ENCODE assay signal across 23 mouse cellular contexts in genomic region chr2:136620309-136620708, GRCm38 (mm10).
"Had no signal": no experiment of that assay in that cellular context is flagged by ENCODE, and none has a peak within 500 bp of the region (broad histone marks: within the 10 kb centered on the region; RNA-seq: fewer than 3 reads in every experiment).

No protein-coding gene starts in this region.

- H3K4me2 ChIP-seq: heart, embryonic 12.5 days; hindbrain, embryonic 12.5 days; hindbrain, embryonic 14.5 days; limb, embryonic 13.5 days; limb, embryonic 15.5 days had no signal

- H3K9ac ChIP-seq: heart, embryonic 12.5 days; hindbrain, embryonic 12.5 days; hindbrain, embryonic 14.5 days; limb, embryonic 13.5 days; limb, embryonic 15.5 days had no signal

- H3K4me1 ChIP-seq: heart, embryonic 10.5 days; heart, embryonic 12.5 days; hindbrain, embryonic 12.5 days had no signal

- H3K9me3 ChIP-seq: heart, embryonic 10.5 days; heart, embryonic 12.5 days; hindbrain, embryonic 10.5 days; hindbrain, embryonic 12.5 days; limb, embryonic 13.5 days; limb, embryonic 15.5 days had no signal

- H3K4me3 ChIP-seq: heart, embryonic 10.5 days; heart, embryonic 12.5 days; hindbrain, embryonic 10.5 days; hindbrain, embryonic 12.5 days; layer of hippocampus, adult 2 months; limb, embryonic 13.5 days; limb, embryonic 15.5 days had no signal

- H3K27me3 ChIP-seq: heart, embryonic 12.5 days; hindbrain, embryonic 12.5 days; limb, embryonic 13.5 days; limb, embryonic 15.5 days had no signal

- H3K36me3 ChIP-seq: heart, embryonic 10.5 days; heart, embryonic 12.5 days; hindbrain, embryonic 10.5 days; hindbrain, embryonic 12.5 days; limb, embryonic 13.5 days; limb, embryonic 15.5 days had no signal

- H3K27ac ChIP-seq: heart, embryonic 10.5 days; hindbrain, embryonic 10.5 days; hindbrain, embryonic 12.5 days; hindbrain, embryonic 14.5 days; layer of hippocampus, adult 2 months; limb, embryonic 13.5 days; limb, embryonic 15.5 days had no signal

- DNase-seq: gastrocnemius, postnatal 25 days; heart, adult 18-20 months; heart, postnatal 10 days; heart, postnatal 4 days; kidney, adult 18-20 months; kidney, adult 8-10 months; kidney, postnatal 10 days; kidney, postnatal 25 days; kidney, postnatal 4 days; layer of hippocampus, adult 9-11 months; layer of hippocampus, postnatal 36 days; left cerebral cortex, postnatal 4 days had no signal

- ATAC-seq: hindbrain, embryonic 16.5 days; inflammation-experienced regulatory T-cells, adult 6 months; intestine, postnatal 0 days had no signal
